ENCODE assay signal across 19 mouse cellular contexts in genomic region chr2:18737040-18737439, GRCm38 (mm10). TPM values are rescaled to one million over a fixed set of nuclear protein-coding genes. Genes with fewer than 3 reads are reported as not detected.
"Had no signal": no experiment of that assay in that cellular context is flagged by ENCODE, and none has a peak within 500 bp of the region (broad histone marks: within the 10 kb centered on the region; RNA-seq: fewer than 3 reads in every experiment).

No protein-coding gene starts in this region.

- H3K27me3 ChIP-seq: limb, embryonic 12.5 days; liver, embryonic 13.5 days; lung, embryonic 15.5 days; neural tube, embryonic 15.5 days; stomach, embryonic 15.5 days had no signal

- H3K4me3 ChIP-seq: layer of hippocampus, adult 2 months; limb, embryonic 12.5 days; liver, embryonic 13.5 days; lung, embryonic 15.5 days; megakaryocyte, embryonic 14.5 days; myocyte; neural tube, embryonic 15.5 days; stomach, embryonic 15.5 days had no signal

- H3K4me1 ChIP-seq: limb, embryonic 12.5 days; lung, embryonic 15.5 days; neural tube, embryonic 15.5 days; stomach, embryonic 15.5 days had no signal

- H3K9me3 ChIP-seq: limb, embryonic 12.5 days; liver, embryonic 13.5 days; lung, embryonic 15.5 days; megakaryocyte, embryonic 14.5 days; neural tube, embryonic 15.5 days; stomach, embryonic 15.5 days had no signal

- ATAC-seq: liver, postnatal 0 days had no signal

- H3K27ac ChIP-seq: layer of hippocampus, adult 2 months; limb, embryonic 12.5 days; liver, embryonic 13.5 days; lung, embryonic 15.5 days; macrophage; neural tube, embryonic 15.5 days; stomach, embryonic 15.5 days had no signal

- H3K36me3 ChIP-seq: limb, embryonic 12.5 days; liver, embryonic 13.5 days; lung, embryonic 15.5 days; neural tube, embryonic 15.5 days; stomach, embryonic 15.5 days had no signal

- H3K4me2 ChIP-seq: limb, embryonic 12.5 days; liver, embryonic 13.5 days; lung, embryonic 15.5 days; neural tube, embryonic 15.5 days; stomach, embryonic 15.5 days had no signal

- H3K9ac ChIP-seq: limb, embryonic 12.5 days; liver, embryonic 13.5 days; liver, postnatal 0 days; lung, embryonic 15.5 days; neural tube, embryonic 15.5 days; stomach, embryonic 15.5 days had no signal

- DNase-seq: kidney, adult 18-20 months; kidney, postnatal 10 days; kidney, postnatal 4 days; liver; liver, embryonic 13.5 days; liver, postnatal 0 days; lung, postnatal 14 days; retina, postnatal 1 day; right cerebral cortex, postnatal 4 days; thymus, adult 2 months; thymus, postnatal 25 days had no signal

RNA-seq across cellular contexts. Expression of gene Spag6, which starts 43.2 kb away (rescaled TPM):
- polyA plus RNA-seq: liver, embryonic 13.5 days; liver, postnatal 0 days; macrophage had no signal
